Mouse (Mus musculus): ENCODE measurements around the gene Igf2r.
"Not testable (repeated sequence)": the region's sequence is repeated elsewhere in the genome, so short reads cannot be mapped to it uniquely, and the experiment has no call there.

Igf2r gene

GRCm38 (mm10) chr17:12715032-12715431 lies 54.4 kb downstream of the Igf2r start:
- DNase-seq (ENCODE audit: low spot score) = no peak

- DNase-seq (ENCODE audit: low spot score) = no peak
Measured at GRCm38 (mm10) chr17:12714080-12714561, 55.3 kb downstream of the Igf2r start.

- DNase-seq (ENCODE audit: low spot score) = no peak
Measured at GRCm38 (mm10) chr17:12712993-12713392, 56.5 kb downstream of the Igf2r start.

GRCm38 (mm10) chr17:12712191-12712590 lies 57.3 kb downstream of the Igf2r start:
- DNase-seq (ENCODE audit: low spot score) = no peak

GRCm38 (mm10) chr17:12710976-12711375 lies 58.5 kb downstream of the Igf2r start:
- DNase-seq (ENCODE audit: low spot score) = no peak

DNA sequence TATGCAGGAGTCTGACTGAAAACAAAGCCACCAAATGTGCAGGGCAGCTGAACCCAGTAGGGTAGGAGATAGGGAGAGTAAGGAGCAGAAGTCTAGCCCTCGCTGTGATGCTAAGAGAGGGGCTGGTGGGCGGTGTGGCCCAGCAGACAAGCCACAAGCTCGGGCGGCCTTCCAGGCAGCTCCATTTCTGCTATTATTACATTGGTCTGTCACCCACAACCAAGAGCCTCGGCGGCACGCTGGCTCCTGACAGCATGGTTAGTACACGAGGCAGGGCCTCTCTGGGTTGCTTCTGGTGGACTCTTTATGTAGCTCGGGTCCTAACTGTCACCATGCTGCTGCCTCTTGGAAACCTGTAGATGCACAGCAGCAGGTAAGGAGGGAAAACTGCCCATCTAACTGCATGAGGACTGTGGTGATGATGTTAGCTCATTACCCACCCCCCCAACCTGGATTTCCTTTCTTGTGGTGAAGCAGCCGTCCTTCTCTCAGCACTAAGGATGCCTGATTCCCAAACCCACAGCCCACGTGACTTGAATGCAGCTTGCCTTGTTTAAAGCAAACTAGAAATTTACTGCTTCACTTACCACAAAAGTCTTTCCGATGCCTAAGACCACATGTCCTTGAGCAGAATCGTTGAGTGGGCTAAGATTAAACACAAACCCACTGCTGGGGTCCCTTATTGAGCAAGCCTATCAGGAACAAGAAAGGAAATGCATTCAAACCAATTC lies 59.2 kb downstream of the Igf2r start:
- DNase-seq (ENCODE audit: low spot score) = no peak

GRCm38 (mm10) chr17:12708398-12708797 lies 61.1 kb downstream of the Igf2r start:
- DNase-seq (ENCODE audit: low spot score) = no peak

DNA sequence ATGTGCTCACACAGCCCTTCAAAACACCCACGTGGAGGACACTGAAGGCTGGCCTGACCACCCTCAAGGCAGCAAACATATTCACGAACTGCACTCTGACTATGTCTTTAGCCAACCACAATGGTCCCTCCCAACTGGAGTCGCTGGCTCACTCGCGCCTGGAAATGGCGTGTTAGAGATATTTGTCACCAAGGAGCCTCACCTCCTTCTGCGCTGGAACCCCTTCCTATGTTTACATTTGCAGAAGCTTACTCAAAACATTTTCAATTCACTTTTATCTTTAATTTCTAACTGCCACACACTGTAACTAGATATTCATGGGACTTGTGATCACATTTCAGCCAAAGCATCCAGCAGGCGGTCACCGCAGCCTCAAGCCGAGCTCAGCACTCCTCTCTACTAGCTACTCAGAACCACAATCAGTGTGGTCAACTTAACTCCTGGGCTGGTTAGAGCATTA lies 62.8 kb downstream of the Igf2r start:
- no peak for DNase-seq (ENCODE audit: low spot score)

DNA sequence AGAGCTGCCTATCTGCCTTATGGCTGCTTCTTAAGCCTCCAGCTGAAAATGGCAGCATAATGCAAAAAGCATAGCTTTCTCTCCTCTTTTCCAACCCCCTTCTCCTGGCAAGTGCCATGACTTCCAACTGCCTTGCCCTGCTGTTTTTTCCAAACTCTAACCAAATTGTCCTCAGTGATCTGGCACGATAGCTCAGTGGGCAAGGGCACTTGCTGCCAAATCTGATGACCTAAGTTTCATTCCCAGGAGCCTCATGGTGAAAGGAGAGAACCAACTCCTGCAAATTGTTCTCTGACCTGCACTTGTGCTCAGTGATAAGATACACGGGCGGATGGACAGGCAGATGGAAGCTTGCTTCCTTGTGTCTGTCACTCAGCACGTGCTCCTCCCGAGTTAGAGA lies 66.6 kb downstream of the Igf2r start:
- DNase-seq (ENCODE audit: low spot score) = no peak

GRCm38 (mm10) chr17:12700373-12700772 lies 69.1 kb downstream of the Igf2r start:
- no peak for DNase-seq (ENCODE audit: low spot score)

DNA sequence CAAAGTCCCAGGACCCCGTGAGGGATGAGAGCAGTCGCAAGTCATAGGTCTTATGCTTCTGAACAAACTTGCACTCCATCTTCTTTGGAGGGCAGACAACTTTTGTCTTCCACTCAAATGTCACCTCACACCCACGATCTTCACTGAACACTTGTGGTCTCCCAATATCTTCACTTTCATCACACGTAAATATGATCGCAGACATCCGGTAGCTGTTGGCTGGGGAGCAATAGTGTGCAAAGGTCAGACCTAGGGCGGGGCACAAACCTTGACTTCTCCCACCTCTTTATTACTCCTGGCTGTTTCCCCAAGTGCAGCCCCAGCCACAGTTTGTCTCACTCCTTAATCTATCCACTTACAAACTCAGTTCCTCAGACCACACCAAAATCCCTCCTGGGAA lies 77.6 kb downstream of the Igf2r start:
- DNase-seq (ENCODE audit: low spot score) = no peak

- DNase-seq (ENCODE audit: low spot score) = peak; percentile 47
Measured at GRCm38 (mm10) chr17:12689537-12689936, 79.9 kb downstream of the Igf2r start.

DNA sequence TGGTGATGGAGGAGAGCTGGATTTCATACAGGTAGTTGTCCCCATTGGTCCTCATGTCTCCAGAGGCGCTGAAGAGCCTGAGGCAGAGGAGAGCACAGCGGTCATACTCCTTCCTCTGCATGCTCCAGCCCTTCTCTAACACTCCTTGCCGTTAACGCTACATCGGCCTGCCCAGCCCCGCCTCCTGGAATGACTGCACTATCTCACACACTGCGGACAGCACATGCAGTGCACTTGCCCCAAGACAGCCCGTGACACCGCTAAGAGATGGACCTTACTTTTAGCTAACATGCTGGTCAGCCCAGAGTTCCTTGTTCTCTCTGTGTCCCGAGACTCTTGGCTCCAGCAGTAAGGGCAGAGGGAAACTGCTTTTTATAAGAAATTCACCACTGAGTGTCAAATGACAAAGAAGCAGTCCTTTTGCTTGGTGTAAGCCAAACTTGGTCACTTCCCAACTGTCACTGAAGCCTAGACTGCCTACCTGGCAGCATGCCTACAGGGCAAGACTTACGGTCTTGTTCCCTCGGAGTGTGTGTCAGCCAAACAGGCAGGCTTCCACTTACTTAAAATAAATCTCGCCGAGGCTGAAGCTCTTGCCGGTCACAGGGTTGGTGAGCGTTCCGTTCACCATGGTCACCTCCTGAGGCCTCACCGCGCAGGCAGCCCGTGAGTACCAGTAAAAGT lies 80.9 kb downstream of the Igf2r start:
- no peak for DNase-seq (ENCODE audit: low spot score)

DNA sequence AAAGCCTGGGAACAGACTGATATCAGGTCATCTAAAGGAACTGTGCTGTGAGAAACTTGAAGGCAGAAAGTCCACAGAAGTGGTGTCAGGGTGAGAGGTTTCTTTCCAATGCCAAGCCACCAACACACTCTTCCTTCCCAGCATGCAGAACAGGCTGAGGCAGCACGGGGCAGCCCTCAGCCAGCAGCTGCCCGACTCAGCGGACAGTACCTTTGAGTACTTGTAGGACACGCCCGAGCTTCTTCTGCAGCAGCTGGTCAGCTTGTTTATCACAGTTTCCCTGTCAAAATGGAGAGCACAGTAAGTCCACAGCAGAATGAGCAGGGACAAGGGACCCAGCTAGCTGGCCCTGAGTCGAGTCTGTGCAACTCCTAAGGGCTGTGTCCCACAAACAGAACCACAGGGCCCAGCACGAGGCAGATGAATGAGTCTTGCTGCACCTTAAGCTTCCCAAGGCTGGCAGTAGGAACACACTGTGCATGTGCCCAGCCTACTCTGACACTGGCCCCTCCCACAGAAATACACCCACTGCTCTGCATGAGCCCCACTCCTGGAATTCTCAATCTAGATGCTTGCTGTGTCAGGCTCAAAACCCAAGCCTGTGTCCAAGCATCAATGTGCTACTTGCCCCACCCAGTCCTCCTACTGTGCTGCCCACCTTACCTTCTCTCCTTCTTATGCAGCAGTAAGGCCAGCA lies 84.4 kb downstream of the Igf2r start:
- no peak for DNase-seq (ENCODE audit: low spot score)

GRCm38 (mm10) chr17:12684412-12684811 lies 85.1 kb downstream of the Igf2r start:
- no peak for DNase-seq (ENCODE audit: low spot score)

DNA sequence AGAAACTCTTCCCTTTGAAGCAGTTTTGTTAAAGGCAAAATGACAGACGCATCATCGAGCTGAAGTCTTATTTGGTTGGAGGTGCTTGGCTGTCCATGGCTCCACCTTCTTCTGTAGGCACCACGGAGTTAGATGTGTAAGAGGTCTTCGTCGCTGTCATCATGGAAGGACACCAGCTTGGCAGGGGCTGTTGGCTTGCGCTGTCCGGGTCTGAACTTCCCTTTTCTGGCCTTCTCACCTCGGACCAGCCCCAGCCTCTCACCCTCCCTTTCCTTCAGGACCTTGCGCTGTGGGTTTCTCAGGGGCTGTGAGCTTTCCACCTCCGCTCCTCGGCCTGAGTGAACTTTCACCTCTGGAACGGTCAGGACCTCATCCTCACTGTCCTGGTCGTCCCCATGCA lies 85.9 kb downstream of the Igf2r start:
- no peak for DNase-seq (ENCODE audit: low spot score)

DNA sequence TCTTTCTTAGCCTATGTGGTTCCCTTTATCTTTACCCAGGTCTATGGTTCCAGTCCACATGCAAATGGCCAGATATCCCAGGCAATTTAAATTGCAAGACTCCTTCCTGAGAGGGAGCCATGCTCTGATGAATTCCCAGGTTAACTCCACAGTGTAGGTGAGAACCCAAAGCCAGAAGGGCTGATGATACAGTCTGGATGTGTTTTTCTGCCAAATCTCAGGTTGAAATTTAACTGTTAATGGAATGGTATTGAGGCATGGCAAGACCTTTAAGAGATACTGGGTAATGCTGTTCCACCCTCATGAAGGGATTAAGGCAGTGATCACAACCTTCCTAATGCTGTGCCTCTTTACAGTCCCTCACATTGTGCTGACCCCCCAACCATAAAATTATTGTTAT lies 91.2 kb downstream of the Igf2r start:
- no peak for DNase-seq (ENCODE audit: low spot score)

DNA sequence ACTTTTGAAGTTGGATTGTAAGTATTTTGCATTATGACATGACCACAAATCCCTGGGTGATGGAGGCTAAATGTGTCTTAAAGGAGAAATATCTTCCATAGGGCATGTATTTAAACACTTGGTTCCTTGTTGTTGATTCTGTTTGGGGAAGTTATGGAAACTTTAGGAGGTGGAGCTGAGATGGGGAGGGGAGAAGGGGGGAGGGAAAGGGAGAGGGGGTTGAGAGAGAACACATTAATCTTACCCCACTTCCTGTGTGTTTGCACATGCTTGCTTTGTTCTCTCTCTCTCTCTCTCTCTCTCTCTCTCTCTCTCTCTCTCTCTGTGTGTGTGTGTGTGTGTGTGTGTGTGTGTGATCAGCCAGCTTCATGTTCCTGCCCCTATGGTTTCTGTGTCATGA lies 92.3 kb downstream of the Igf2r start:
- DNase-seq (ENCODE audit: low spot score) = no peak

GRCm38 (mm10) chr17:12675646-12676045 lies 93.8 kb downstream of the Igf2r start, which contains the start of gene Slc22a1:
Gene Slc22a1, minus strand, starts transcription at chr17:12675829.
- DNase-seq (ENCODE audit: low spot score) = no peak

GRCm38 (mm10) chr17:12674980-12675379 lies 94.5 kb downstream of the Igf2r start:
- not testable (repeated sequence) for DNase-seq (ENCODE audit: low spot score)

- DNase-seq (ENCODE audit: low spot score) = no peak
Measured at GRCm38 (mm10) chr17:12673871-12674270, 95.6 kb downstream of the Igf2r start.

GRCm38 (mm10) chr17:12672285-12672790 lies 97.1 kb downstream of the Igf2r start:
- no peak for DNase-seq (ENCODE audit: low spot score)

Data from retina, embryonic 14.5 days (tissue).